Mouse (Mus musculus): ENCODE results near the gene Mier2. TPM values are rescaled to one million over a fixed set of nuclear protein-coding genes. Genes with fewer than 3 reads are reported as not detected.

Mier2 gene
- polyA plus RNA-seq, 1 experiment from 2014 or later, result 4.8 TPM

DNA sequence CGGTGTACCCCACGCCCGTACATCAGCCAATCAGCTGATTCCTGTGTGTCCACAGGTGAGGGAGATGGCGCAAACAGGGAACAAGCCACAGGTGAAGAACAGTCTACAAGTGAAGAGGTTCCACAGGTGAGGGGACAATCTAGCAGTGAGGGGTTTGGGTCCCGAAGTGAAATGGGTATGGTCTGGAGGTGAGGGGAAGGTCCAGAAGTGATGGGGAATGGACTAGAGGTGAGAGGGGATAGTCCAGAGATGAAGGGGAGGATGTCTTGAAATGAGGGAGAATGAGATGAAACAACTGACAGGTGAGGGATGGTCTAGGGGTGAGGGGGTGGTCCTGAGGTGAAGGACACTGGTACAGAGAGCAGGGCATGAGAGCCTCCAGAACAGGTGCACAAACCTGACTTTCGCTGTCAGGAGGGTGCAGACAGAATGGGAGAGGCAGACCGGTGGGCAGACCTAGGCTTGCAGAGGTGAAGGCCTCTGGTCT lies 282 bp upstream of the Mier2 start:
- Histone ChIP-seq H3K4me3 (ENCODE audit: inconsistent target) (peak overlapping the region; percentile 14; the same call in 1 of the 2 replicates), H3K36me3 (ENCODE audit: inconsistent target) (peaks cover under 1% of the 10 kb centered on the region; the same call in 1 of the 2 replicates), H3K27ac (no peak overlapping the region), H3K79me2 (ENCODE audit: inconsistent target) (peaks cover 36% of the 10 kb centered on the region)
- WGBS (ENCODE audit: missing documents), result 33% methylated on average over 7 of the region's 7 CpGs

DNA sequence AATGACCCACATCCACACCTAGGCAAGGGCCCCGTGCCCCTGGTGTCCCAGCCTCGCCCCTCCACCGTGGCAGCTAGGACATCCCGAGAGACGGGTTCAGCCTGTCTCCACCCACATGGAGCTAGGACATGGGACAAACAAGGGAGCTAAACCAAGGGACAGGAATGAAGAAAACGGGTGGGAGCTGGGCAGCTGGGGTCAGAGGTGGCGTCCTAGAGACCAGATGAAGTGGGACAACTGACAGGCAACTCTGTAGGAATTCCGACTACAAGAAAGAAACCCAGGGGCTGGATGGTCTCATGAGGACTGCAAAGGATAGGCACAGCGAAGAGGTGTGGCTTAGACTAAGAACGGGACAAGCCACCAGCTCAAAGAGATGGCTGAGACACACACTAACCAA lies 1.3 kb downstream of the Mier2 start:
- peak overlapping the region; percentile 40 for H3K4me3 ChIP-seq (ENCODE audit: inconsistent target)

DNA sequence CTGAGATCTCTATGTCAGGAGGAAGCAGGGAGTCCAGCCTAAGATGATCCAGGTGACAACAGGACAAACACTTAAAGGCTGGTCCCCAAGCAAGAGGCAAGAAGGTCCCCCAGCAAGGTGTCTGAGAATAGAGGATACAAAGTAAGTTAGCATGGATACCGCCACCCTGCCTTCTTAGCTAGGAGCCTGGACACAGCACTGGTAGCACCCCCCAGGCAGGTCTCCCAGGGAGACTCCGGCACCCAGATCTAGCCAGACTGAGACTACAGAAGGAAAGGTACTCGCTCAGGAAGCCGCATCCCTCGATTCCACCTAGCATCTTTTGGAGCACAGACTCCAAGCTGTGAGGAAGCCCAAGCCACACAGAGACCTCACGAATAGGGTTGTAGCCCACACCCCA lies 1.8 kb downstream of the Mier2 start:
- 83% methylated on average over 6 of the region's 6 CpGs for WGBS (ENCODE audit: missing documents)
- peaks cover 39% of the 10 kb centered on the region for H3K79me2 ChIP-seq (ENCODE audit: inconsistent target)
- peaks cover 19% of the 10 kb centered on the region for H3K36me3 ChIP-seq (ENCODE audit: inconsistent target)
- H3K4me3 ChIP-seq (ENCODE audit: inconsistent target), result no peak overlapping the region
- H3K27ac ChIP-seq, result no peak overlapping the region

More for the DNA sequence above, 1.3 kb downstream of the Mier2 start:
- Histone ChIP-seq H3K27ac (no peak overlapping the region), H3K36me3 (ENCODE audit: inconsistent target) (peaks cover 17% of the 10 kb centered on the region), H3K79me2 (ENCODE audit: inconsistent target) (peaks cover 39% of the 10 kb centered on the region)
- WGBS (ENCODE audit: missing documents), result 75% methylated on average over 10 of the region's 10 CpGs

DNA sequence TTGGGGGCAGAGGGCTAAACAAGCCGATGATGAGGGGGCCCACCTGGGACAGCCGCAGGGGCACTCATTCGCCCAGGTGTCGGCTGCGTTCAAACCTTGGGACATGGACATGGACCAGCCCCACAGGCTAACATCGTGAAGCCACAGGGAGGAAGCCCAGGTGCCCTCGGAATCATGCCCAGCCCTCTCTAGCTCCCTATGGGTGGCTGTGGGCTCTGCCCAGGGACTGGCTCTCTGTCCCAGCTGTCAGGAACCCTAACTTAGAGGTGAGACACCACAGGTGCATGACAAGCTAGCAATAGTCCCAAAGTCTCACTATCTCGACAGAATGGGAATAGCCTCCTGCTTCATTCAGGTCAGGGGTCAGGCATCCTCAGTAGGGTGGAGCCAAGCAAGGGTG lies 2.5 kb downstream of the Mier2 start:
- H3K79me2 ChIP-seq (ENCODE audit: inconsistent target), result peaks cover 39% of the 10 kb centered on the region
- no peak overlapping the region for H3K4me3 ChIP-seq (ENCODE audit: inconsistent target)
- no peak overlapping the region for H3K27ac ChIP-seq
- peaks cover 19% of the 10 kb centered on the region for H3K36me3 ChIP-seq (ENCODE audit: inconsistent target)
- 83% methylated on average over 8 of the region's 8 CpGs for WGBS (ENCODE audit: missing documents)

DNA sequence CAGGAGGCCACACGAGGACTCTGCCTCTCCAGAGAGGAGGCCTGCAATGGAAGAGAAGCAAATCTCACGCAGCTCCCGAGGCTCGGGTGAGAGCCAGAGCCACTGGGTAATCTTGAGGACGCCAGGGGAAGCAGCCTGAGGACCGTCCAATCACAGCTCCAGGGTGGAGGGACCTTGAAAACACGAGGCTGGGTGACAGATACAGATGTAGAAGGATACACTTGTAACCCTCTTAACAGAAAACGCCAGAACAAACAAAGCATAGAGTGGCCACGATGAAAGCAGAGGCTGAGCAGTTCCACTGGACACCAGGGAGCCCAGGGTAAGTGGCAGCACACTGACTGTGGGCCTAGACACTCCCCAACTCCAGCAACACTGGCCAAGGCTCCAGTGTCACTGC lies 4.6 kb downstream of the Mier2 start:
- Histone ChIP-seq H3K4me3 (ENCODE audit: inconsistent target) (no peak overlapping the region), H3K27ac (no peak overlapping the region), H3K79me2 (ENCODE audit: inconsistent target) (peaks cover 39% of the 10 kb centered on the region), H3K36me3 (ENCODE audit: inconsistent target) (peaks cover 27% of the 10 kb centered on the region)
- WGBS (ENCODE audit: missing documents), result 91% methylated on average over 9 of the region's 9 CpGs

DNA sequence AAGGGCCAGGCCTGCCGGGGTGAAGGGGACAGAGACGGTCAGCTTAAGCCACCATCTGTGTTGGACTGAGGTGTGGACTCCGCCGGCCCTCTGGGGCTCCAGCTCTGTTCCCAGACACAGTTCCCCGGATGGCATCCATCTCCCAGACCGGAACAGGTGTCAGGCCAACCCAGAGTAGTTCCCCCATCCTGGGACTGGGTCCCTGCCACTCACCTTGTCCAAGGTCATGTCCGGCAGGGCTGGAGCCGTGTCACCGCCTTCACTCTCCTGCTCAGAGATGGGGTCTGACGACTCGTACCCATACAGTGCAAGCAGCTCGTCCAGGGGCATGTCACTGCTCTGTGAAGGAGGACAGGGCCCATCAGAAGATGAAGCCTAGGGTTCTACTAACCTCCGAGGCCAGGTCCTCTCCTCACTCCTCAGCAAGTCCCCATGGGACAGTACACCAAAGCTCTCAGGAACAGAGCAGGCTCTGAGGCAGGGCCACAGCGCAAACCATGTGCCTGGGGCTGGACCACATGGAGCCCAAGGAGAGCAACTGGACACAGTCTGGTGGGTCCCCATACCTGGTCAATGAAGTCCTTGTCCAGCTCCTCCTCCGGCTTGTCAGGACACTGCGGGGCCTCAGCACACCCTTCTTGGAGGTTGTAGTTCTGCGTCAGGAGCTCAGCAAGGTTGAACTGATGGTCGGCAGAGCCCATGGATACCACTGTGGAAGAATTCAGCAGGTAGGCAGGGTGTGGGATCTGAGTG lies 5.9 kb downstream of the Mier2 start:
- Histone ChIP-seq H3K36me3 (ENCODE audit: inconsistent target) (peaks cover 40% of the 10 kb centered on the region), H3K79me2 (ENCODE audit: inconsistent target) (peaks cover 38% of the 10 kb centered on the region), H3K4me3 (ENCODE audit: inconsistent target) (no peak overlapping the region), H3K27ac (no peak overlapping the region)
- 91% methylated on average over 18 of the region's 18 CpGs for WGBS (ENCODE audit: missing documents)

DNA sequence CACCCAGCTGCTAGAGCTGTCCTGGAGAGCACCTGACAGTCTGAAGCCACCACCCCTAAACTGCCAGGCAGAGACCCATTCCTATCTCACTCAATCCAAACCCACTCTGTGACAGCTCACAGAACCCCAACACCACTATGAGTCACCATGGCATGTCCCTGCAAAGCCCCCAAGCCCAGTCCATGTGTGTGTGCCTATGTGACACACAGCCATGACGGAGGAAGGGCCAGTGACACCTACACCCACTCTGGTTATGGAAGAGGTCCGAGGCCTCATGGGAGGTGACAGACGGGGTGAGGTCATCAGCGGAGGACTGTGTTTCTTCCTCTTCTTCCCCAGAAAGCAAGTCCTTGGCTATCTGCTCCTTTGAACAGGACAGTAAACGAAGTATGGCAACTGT lies 6.5 kb downstream of the Mier2 start:
- Histone ChIP-seq H3K4me3 (ENCODE audit: inconsistent target) (no peak overlapping the region), H3K27ac (no peak overlapping the region), H3K36me3 (ENCODE audit: inconsistent target) (peaks cover 46% of the 10 kb centered on the region), H3K79me2 (ENCODE audit: inconsistent target) (peaks cover 31% of the 10 kb centered on the region)
- WGBS (ENCODE audit: missing documents), result 88% methylated on average over 5 of the region's 5 CpGs

DNA sequence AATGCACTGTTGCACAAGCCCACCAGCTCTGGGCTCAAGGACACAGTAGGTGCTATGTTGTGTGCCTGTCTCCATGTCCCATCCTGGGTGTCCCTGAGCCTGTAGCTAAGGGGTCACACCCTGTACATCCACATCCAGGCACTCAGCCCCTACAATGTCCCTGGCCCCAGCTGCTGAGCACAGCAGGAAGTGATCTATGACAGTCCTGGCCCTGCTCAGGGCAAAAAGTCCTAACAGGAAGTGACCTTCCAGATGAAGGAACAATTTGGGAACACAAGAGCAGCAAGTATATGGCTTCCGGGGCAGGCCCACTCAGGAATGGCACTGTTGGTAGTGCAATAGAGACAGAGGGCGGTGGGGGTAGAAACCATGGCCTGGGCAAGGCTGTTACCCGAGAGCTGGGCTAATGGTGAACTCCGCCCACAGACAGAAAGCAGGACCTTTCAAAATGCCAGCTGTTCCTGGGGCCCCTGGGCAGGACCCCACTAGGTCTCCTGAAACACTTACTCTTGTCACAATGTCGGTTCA lies 7.8 kb downstream of the Mier2 start:
- no peak overlapping the region for H3K27ac ChIP-seq
- H3K36me3 ChIP-seq (ENCODE audit: inconsistent target), result peaks cover 58% of the 10 kb centered on the region
- WGBS (ENCODE audit: missing documents), result 88% methylated on average over 5 of the region's 5 CpGs
- no peak overlapping the region for H3K4me3 ChIP-seq (ENCODE audit: inconsistent target)
- H3K79me2 ChIP-seq (ENCODE audit: inconsistent target), result peaks cover 18% of the 10 kb centered on the region; the same call in 1 of the 2 replicates

DNA sequence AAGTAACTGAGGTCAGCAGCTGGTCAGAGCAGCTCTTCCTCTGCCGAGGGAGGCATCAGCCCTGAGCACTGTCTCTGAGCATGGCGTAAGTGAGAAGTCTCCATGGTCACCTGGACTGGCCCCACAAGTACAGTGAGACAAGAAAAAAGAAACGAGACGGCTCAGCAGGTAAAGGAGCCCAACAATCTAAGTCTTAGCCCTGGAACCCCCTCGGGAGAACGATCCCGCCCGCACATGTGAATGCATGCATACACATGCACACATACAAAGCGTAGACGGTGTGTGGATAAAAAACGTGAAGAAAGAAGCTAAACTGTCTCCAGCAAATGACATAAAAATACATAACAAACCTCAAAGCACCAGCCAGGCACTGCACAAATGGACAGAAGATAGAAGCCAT lies 8.5 kb downstream of the Mier2 start:
- no peak overlapping the region for H3K4me3 ChIP-seq (ENCODE audit: inconsistent target)
- H3K36me3 ChIP-seq (ENCODE audit: inconsistent target), result peaks cover 63% of the 10 kb centered on the region
- H3K27ac ChIP-seq, result no peak overlapping the region
- peaks cover 14% of the 10 kb centered on the region; the same call in 1 of the 2 replicates for H3K79me2 ChIP-seq (ENCODE audit: inconsistent target)
- WGBS (ENCODE audit: missing documents), result 94% methylated on average over 11 of the region's 11 CpGs

DNA sequence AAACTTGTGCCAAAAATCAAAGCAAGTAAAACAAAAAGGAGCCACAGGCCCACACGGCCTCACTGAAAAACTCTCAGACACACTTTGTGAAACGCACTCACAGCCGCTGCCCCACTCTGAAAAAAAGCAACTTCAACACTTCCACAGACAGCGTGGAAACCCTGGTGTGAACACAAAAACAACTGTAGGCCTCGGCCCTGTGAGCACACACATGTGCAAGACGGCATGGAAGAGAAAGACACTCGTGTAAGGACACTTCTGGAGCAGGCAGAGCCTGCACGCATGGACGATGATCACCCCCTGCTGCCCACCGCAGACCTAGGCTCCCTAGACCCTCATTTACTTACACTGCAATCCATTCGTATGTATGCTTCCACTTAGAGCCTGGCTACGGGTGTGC lies 9.1 kb downstream of the Mier2 start:
- peaks cover 8% of the 10 kb centered on the region; the same call in 1 of the 2 replicates for H3K79me2 ChIP-seq (ENCODE audit: inconsistent target)
- no peak overlapping the region for H3K27ac ChIP-seq
- no peak overlapping the region for H3K4me3 ChIP-seq (ENCODE audit: inconsistent target)
- 90% methylated on average over 12 of the region's 12 CpGs for WGBS (ENCODE audit: missing documents)
- peaks cover 63% of the 10 kb centered on the region for H3K36me3 ChIP-seq (ENCODE audit: inconsistent target)

DNA sequence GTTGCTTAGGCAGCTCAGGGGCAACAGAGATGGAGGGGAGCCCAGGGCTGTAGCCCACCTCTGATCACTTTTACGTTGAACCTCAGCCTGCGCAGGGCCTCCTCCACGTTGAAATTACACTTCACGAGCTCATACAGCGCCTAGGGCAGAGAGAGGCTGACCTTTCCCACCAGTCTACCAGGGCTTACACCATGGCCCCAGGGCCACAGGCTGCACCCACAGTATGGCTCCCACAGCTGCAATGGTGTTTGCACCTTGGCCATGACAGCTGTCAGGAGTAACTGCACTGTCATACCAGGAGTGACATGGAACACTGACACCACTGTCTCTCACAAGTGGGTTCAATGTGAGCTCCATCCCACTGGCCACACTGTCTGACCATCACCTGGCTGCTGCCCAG lies 10.4 kb downstream of the Mier2 start:
- peaks cover 56% of the 10 kb centered on the region for H3K36me3 ChIP-seq (ENCODE audit: inconsistent target)
- no peak overlapping the region for H3K27ac ChIP-seq
- 94% methylated on average over 5 of the region's 5 CpGs for WGBS (ENCODE audit: missing documents)
- H3K4me3 ChIP-seq (ENCODE audit: inconsistent target), result no peak overlapping the region
- H3K79me2 ChIP-seq (ENCODE audit: inconsistent target), result no peaks in the 10 kb centered on the region

DNA sequence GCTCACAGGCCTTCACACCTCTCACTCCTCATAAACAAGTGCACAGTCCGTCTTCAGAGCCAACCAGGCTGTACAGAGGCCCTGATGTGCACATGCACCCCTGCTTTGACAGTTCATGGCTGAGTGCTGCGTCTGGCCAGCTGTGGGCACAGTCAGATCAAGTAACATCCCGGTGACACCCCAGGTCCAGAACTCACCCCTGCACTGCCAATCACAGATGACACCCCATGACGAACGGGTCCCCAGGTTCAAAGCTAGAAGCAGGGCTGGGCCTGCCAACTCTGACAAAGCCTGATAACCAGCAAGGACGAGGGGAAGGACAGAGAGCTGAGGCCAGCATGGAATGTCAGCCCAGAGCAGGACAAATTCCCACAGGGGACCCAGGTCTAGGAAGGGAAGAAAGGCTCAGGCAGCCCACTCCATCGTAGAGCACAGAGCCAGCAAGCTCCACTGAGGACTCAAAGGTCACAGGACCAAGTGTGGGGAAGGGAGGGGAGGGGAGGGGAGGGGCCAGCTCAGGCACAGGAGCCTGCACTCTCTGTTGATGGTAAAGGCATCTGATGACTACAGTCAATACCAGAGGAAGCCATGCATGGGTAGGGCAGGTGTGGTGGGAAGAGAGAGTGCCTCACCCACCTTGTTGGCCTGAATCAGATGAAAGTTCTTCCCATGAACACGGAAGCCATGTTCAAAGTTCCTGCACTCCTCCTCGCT lies 11.0 kb downstream of the Mier2 start:
- no peak overlapping the region for H3K27ac ChIP-seq
- H3K79me2 ChIP-seq (ENCODE audit: inconsistent target), result no peaks in the 10 kb centered on the region
- 91% methylated on average over 9 of the region's 9 CpGs for WGBS (ENCODE audit: missing documents)
- H3K4me3 ChIP-seq (ENCODE audit: inconsistent target), result no peak overlapping the region
- peaks cover 50% of the 10 kb centered on the region for H3K36me3 ChIP-seq (ENCODE audit: inconsistent target)

DNA sequence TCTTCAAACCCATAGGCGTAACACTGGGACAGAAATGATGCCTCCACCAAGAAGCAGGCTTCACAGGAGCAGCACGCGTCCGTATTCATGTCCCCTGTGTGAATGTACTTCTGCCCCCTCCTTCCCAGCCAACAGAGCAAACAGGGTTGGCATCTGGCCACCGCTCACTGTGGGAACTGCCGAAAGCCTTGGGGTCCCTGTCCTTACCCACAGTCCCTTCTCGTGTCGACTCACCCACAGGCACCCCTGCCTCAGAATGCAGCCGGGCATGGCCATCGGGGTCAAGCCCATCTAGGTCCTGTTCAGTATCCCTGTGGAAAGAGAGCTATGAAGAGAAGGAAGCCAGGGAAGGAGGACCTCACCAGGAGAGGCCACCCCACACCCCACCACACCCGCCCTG lies 12.8 kb downstream of the Mier2 start:
- H3K36me3 ChIP-seq (ENCODE audit: inconsistent target), result peaks cover 45% of the 10 kb centered on the region
- no peak overlapping the region for H3K4me3 ChIP-seq (ENCODE audit: inconsistent target)
- no peaks in the 10 kb centered on the region for H3K79me2 ChIP-seq (ENCODE audit: inconsistent target)
- 92% methylated on average over 11 of the region's 11 CpGs for WGBS (ENCODE audit: missing documents)
- no peak overlapping the region for H3K27ac ChIP-seq

DNA sequence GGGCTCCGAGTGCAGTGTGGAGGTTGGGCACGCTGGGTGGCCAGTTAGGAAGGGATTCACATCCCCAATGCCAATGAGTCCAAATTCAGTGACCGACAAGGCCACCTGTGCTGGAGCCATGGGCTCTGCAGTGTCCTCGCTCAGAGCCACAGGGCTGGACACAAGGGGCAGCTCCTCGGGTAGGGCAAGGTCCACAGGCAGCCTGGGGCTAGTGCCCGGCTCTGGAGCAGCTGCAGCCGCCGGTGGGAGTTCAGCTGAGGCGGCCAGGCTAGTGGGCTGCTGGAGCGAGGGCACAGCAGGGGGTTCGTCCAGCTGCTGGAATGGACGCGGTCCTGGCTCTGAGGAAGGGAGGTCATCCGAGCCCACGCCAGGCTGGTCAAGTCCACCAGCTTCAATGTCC lies 13.5 kb downstream of the Mier2 start:
- 94% methylated on average over 15 of the region's 15 CpGs for WGBS (ENCODE audit: missing documents)
- no peak overlapping the region for H3K27ac ChIP-seq
- H3K79me2 ChIP-seq (ENCODE audit: inconsistent target), result no peaks in the 10 kb centered on the region
- peaks cover 42% of the 10 kb centered on the region for H3K36me3 ChIP-seq (ENCODE audit: inconsistent target)
- H3K4me3 ChIP-seq (ENCODE audit: inconsistent target), result no peak overlapping the region

DNA sequence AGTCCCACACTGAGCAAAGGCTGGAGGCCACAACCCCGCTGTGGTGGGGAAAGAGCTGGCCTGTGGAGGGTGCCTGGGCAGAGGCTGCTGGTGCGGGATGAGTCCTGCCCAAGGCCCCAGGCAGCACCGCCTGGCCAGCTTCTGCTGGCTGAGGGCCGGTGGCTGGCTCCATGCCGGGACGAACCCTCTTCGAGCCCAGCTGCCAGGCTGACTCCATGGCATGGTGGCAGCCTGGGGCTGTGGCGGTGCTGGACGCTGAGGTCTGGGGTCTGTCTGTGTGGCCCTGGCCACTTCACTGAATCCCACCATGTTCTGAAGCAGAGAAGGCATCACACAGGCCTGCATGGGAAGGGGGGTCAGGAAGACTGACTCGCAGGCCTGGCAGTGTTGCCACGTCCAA lies 14.3 kb downstream of the Mier2 start:
- Histone ChIP-seq H3K36me3 (ENCODE audit: inconsistent target) (peaks cover 38% of the 10 kb centered on the region), H3K27ac (no peak overlapping the region), H3K4me3 (ENCODE audit: inconsistent target) (no peak overlapping the region), H3K79me2 (ENCODE audit: inconsistent target) (no peaks in the 10 kb centered on the region)
- WGBS (ENCODE audit: missing documents), result 95% methylated on average over 11 of the region's 11 CpGs

Measured in macrophage (primary cell).